Mouse (Mus musculus): Measurements from ENCODE around the gene Mroh3. TPM values are rescaled to one million over a fixed set of nuclear protein-coding genes. Genes with fewer than 3 reads are reported as not detected.

Gene Mroh3
- total RNA-seq, 2 experiments from 2014 or later, result not detected

Other genes with a start within 250 kb of the Mroh3 start
- gene Igfn1, start 206.5 kb downstream of the Mroh3 start, total RNA-seq (2021), result 10 to 100 TPM; 18.2 to 31.6 TPM
- gene Tmem9, start 204.7 kb downstream of the Mroh3 start, total RNA-seq (2021), result 10 to 100 TPM; 27.2 to 29.0 TPM
- not detected for gene Ascl5, start 162.0 kb downstream of the Mroh3 start, total RNA-seq (2021)
- 100 to 1,000 TPM; 558 to 576 TPM for gene Cacna1s, start 160.1 kb downstream of the Mroh3 start, total RNA-seq (2021)
- 1 to 10 TPM; 1.1 to 2.0 TPM for gene Kif21b, start 81.4 kb downstream of the Mroh3 start, total RNA-seq (2021)
- under 1 TPM in 1 of 2 experiments, not detected in 1; 0.28 TPM for gene Inava, start 21.4 kb upstream of the Mroh3 start, total RNA-seq (2021)
- not detected for gene Gpr25, start 48.0 kb upstream of the Mroh3 start, total RNA-seq (2021)
- 10 to 100 TPM; 17.7 to 24.2 TPM for gene Camsap2, start 133.3 kb upstream of the Mroh3 start, total RNA-seq (2021)
- gene Ddx59, start 202.4 kb upstream of the Mroh3 start, total RNA-seq (2021), result 10 to 100 TPM; 15.2 to 15.4 TPM